18 mouse cellular contexts compared by ENCODE assay signal in genomic region chr3:88556616-88557015, GRCm38 (mm10). TPM values are rescaled to one million over a fixed set of nuclear protein-coding genes. Genes with fewer than 3 reads are reported as not detected.
"Had no signal": no experiment of that assay in that cellular context is flagged by ENCODE, and none has a peak within 500 bp of the region (broad histone marks: within the 10 kb centered on the region; RNA-seq: fewer than 3 reads in every experiment).

No protein-coding gene starts in this region.

- H3K27me3 ChIP-seq: liver, embryonic 12.5 days; midbrain, embryonic 12.5 days; midbrain, embryonic 15.5 days; neural tube, embryonic 12.5 days; stomach, embryonic 15.5 days had no signal

- H3K9ac ChIP-seq: liver, embryonic 12.5 days; liver, embryonic 14.5 days; lung, embryonic 14.5 days; midbrain, embryonic 12.5 days; midbrain, embryonic 15.5 days; neural tube, embryonic 12.5 days; stomach, embryonic 15.5 days had no signal

- H3K9me3 ChIP-seq: liver, embryonic 12.5 days; midbrain, embryonic 12.5 days; midbrain, embryonic 15.5 days; neural tube, embryonic 12.5 days; stomach, embryonic 15.5 days had no signal

- DNase-seq: lung, adult 18-20 months; lung, embryonic 14.5 days; lung, postnatal 10 days; lung, postnatal 4 days; right cerebral cortex, postnatal 14 days; thymus, adult 2 months; thymus, postnatal 25 days; thymus, postnatal 4 days had no signal

- H3K4me3 ChIP-seq: liver, embryonic 12.5 days; midbrain, embryonic 12.5 days; midbrain, embryonic 15.5 days; myocyte; neural tube, embryonic 12.5 days; stomach, embryonic 15.5 days had no signal

- H3K4me2 ChIP-seq: liver, embryonic 12.5 days; lung, embryonic 14.5 days; midbrain, embryonic 12.5 days; midbrain, embryonic 15.5 days; neural tube, embryonic 12.5 days; stomach, embryonic 15.5 days had no signal

- ATAC-seq: liver, embryonic 12.5 days; midbrain, embryonic 15.5 days had no signal

- H3K27ac ChIP-seq: liver, embryonic 12.5 days; liver, embryonic 14.5 days; midbrain, embryonic 12.5 days; midbrain, embryonic 15.5 days; neural tube, embryonic 12.5 days; stomach, embryonic 15.5 days; stomach, postnatal 0 days had no signal

RNA-seq across cellular contexts. Expression of gene Rab25, which starts 8.5 kb away (rescaled TPM):
- total RNA-seq: megakaryocyte, adult 5-6 weeks had no signal
- polyA plus RNA-seq: neural tube, embryonic 14.5 days had no signal
